ENCODE assay signal across 8 mouse cellular contexts in the genomic region with DNA sequence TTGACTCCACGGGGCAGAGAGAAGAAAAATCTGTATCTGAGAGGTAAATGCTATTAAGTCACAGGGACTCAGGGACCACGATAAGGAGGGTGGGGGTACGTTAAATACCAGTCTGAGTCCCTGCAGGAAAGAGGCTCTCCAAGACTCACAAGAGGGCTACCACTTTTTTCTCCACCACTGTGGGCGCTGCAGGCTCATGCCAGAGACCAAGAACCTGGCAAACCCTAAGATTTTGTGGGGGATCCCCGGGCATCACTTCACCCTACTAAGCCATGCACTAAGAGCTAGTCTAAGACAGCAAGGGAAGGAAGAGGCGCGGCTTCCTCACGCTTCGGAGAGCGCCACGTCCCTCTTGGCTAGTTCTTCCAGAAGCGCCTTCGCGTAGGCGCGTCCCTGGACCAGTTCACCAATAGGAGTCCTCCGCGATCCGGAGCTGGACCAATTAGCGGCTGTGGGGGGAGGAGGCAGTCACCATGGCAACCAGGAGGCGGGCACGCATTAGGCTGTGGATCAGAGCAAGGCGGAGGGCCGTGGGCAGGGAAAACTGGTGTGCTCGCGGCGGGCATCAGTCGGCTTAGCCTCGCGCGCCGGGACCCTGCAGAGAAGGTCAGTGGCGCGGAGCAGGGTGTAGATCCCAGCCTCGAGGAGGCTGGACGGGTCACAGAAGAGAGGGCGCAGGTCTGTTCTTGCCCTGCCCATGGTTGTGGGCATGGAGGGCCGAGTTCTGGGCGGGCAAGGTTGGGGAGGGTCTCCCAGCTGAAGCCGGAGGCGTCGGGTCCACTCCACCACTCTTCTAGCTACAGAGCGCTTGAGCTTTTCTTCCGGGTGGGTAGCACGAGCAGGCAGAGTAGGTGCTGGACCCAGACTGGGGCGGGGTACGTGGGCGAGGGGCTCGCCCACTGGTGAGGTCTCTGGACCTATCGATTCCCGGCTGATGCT. TPM values are rescaled to one million over a fixed set of nuclear protein-coding genes. Genes with fewer than 3 reads are reported as not detected.
DNase-seq lines count a peak whose midpoint lies in the region; ATAC-seq and TF ChIP-seq lines count a peak whose summit lies in the region.

A gene (plus strand): TSS at position 491 of the 939 bp plus-strand sequence.

- peak within 1 kb of the TSS; percentile 95 for H3K4me3 ChIP-seq in E14TG2a.4 (replicated peaks; ENCODE audit: low read length)
- peak within 1 kb of the TSS; percentile 70 for H3K4me3 ChIP-seq in forebrain, embryonic 12.5 days (replicated peaks)
- H3K4me3 ChIP-seq in heart, postnatal 0 days (ENCODE audit: low read depth, low read length): peak within 1 kb of the TSS; percentile 75
- H3K4me3 ChIP-seq in liver, embryonic 16.5 days (ENCODE audit: low read depth, low read length): peak within 1 kb of the TSS; percentile 55
- peak within 1 kb of the TSS; percentile 68 for H3K4me3 ChIP-seq in neural tube, embryonic 13.5 days
- peak within 1 kb of the TSS; percentile 92 for H3K4me3 ChIP-seq in testis, adult 2 months (ENCODE audit: control insufficient read depth, low read depth, low read length)

- under 1% methylated on average over 51 of the region's 51 CpGs for WGBS in forebrain, embryonic 12.5 days
- WGBS in heart, postnatal 0 days: under 1% methylated on average over 51 of the region's 51 CpGs
- WGBS in liver, embryonic 16.5 days (ENCODE audit: insufficient replicate concordance): under 1% methylated on average over 51 of the region's 51 CpGs
- WGBS in neural tube, embryonic 13.5 days: under 1% methylated on average over 51 of the region's 51 CpGs

- H3K4me1 ChIP-seq in E14TG2a.4 (replicated peaks; ENCODE audit: low read depth, low read length): peaks cover 8% of the 10 kb centered on the region; the same call in 1 of the 2 replicates
- H3K4me1 ChIP-seq in forebrain, embryonic 12.5 days: peaks cover 10% of the 10 kb centered on the region
- H3K4me1 ChIP-seq in heart, postnatal 0 days (ENCODE audit: control insufficient read depth, insufficient read depth): 0 out of 2 replicates have a peak, but pooled peaks cover 4% of the 10 kb centered on the region
- no peaks in the 10 kb centered on the region for H3K4me1 ChIP-seq in liver, embryonic 16.5 days (ENCODE audit: control insufficient read depth, low read depth, low read length)
- H3K4me1 ChIP-seq in neural tube, embryonic 13.5 days (replicated peaks): peaks cover 19% of the 10 kb centered on the region
- H3K4me1 ChIP-seq in testis, adult 2 months (ENCODE audit: control insufficient read depth, insufficient read depth, low read length): peaks cover 7% of the 10 kb centered on the region

- H3K27ac ChIP-seq in forebrain, embryonic 12.5 days: peak within 1 kb of the TSS; percentile 75
- no peak within 1 kb of the TSS for H3K27ac ChIP-seq in heart, postnatal 0 days (ENCODE audit: low read depth)
- H3K27ac ChIP-seq in liver, embryonic 16.5 days (ENCODE audit: low read length): no peak within 1 kb of the TSS
- peak within 1 kb of the TSS; percentile 84 for H3K27ac ChIP-seq in neural tube, embryonic 13.5 days (replicated peaks)
- peak within 1 kb of the TSS; percentile 72 for H3K27ac ChIP-seq in testis, adult 2 months (ENCODE audit: control insufficient read depth, insufficient read depth, low read depth, low read length)

- no peaks in the 10 kb centered on the region for H3K36me3 ChIP-seq in E14TG2a.4 (ENCODE audit: insufficient read depth, low read length)
- no peaks in the 10 kb centered on the region for H3K36me3 ChIP-seq in forebrain, embryonic 12.5 days (replicated peaks)
- no peaks in the 10 kb centered on the region for H3K36me3 ChIP-seq in heart, postnatal 0 days (replicated peaks; ENCODE audit: control insufficient read depth, insufficient read depth, low read length)
- H3K36me3 ChIP-seq in liver, embryonic 16.5 days (ENCODE audit: control insufficient read depth, insufficient read depth): no peaks in the 10 kb centered on the region
- no peaks in the 10 kb centered on the region for H3K36me3 ChIP-seq in neural tube, embryonic 13.5 days
- H3K36me3 ChIP-seq in testis, adult 2 months (ENCODE audit: control insufficient read depth, insufficient read depth, low read length): no peaks in the 10 kb centered on the region

- no peaks in the 10 kb centered on the region for H3K27me3 ChIP-seq in E14TG2a.4 (ENCODE audit: insufficient read depth, low read length)
- H3K27me3 ChIP-seq in forebrain, embryonic 12.5 days: 0 out of 2 replicates have a peak, but pooled peaks cover 3% of the 10 kb centered on the region
- H3K27me3 ChIP-seq in heart, postnatal 0 days (ENCODE audit: control insufficient read depth, insufficient read depth, low read length): no peaks in the 10 kb centered on the region
- H3K27me3 ChIP-seq in liver, embryonic 16.5 days (ENCODE audit: control insufficient read depth, insufficient read depth, low read depth, low read length): no peaks in the 10 kb centered on the region
- no peaks in the 10 kb centered on the region for H3K27me3 ChIP-seq in neural tube, embryonic 13.5 days
- no peaks in the 10 kb centered on the region for H3K27me3 ChIP-seq in testis, adult 2 months (ENCODE audit: control insufficient read depth, insufficient read depth, low read length)

- H3K4me2 ChIP-seq in forebrain, embryonic 12.5 days: peak within 1 kb of the TSS; percentile 65
- H3K4me2 ChIP-seq in heart, postnatal 0 days (ENCODE audit: low read depth, low read length): peak within 1 kb of the TSS; percentile 90
- H3K4me2 ChIP-seq in liver, embryonic 16.5 days (ENCODE audit: low read depth, low read length): peak within 1 kb of the TSS; percentile 58
- peak within 1 kb of the TSS; percentile 77 for H3K4me2 ChIP-seq in neural tube, embryonic 13.5 days

- H3K9me3 ChIP-seq in E14TG2a.4 (ENCODE audit: low read length): no peaks in the 10 kb centered on the region
- H3K9me3 ChIP-seq in forebrain, embryonic 12.5 days: no peaks in the 10 kb centered on the region
- no peaks in the 10 kb centered on the region for H3K9me3 ChIP-seq in heart, postnatal 0 days (replicated peaks; ENCODE audit: control insufficient read depth, low read length)
- H3K9me3 ChIP-seq in liver, embryonic 16.5 days (replicated peaks; ENCODE audit: control insufficient read depth, low read length): no peaks in the 10 kb centered on the region
- H3K9me3 ChIP-seq in neural tube, embryonic 13.5 days: no peaks in the 10 kb centered on the region

- peak; percentile 86 for DNase-seq in c-Kit-positive CD71-positive TER-119-positive erythroid progenitor cells, embryonic 14.5 days (ENCODE audit: low spot score)
- DNase-seq in heart, postnatal 0 days (ENCODE audit: low spot score): peak; percentile 98
- peak; percentile 98 to 99 for DNase-seq in kidney, postnatal 4 days

- TF ChIP-seq EP300 in heart, postnatal 0 days (IDR thresholded peaks at IDR 0.05; ENCODE audit: low read depth): peak; percentile 46; the same call in 1 of the 2 replicates

- peak; percentile 100 for ATAC-seq in forebrain, embryonic 12.5 days (ENCODE audit: low FRiP score)
- ATAC-seq in heart, postnatal 0 days (ENCODE audit: insufficient read depth, low read depth): peak; percentile 100
- ATAC-seq in liver, embryonic 16.5 days (ENCODE audit: low read depth): peak; percentile 97
- ATAC-seq in neural tube, embryonic 13.5 days (ENCODE audit: low read depth): peak; percentile 100

- H3K9ac ChIP-seq in forebrain, embryonic 12.5 days: peak within 1 kb of the TSS; percentile 75
- H3K9ac ChIP-seq in heart, postnatal 0 days (replicated peaks; ENCODE audit: low read depth, low read length): peak within 1 kb of the TSS; percentile 69
- peak within 1 kb of the TSS; percentile 19 for H3K9ac ChIP-seq in liver, embryonic 16.5 days (ENCODE audit: low read depth, low read length)
- H3K9ac ChIP-seq in neural tube, embryonic 13.5 days: peak within 1 kb of the TSS; percentile 81

- no peak for TF ChIP-seq CTCF in E14TG2a.4 (conservative IDR thresholded peaks at IDR 0.05; ENCODE audit: low read length)
- peak; percentile 26 for TF ChIP-seq CTCF in heart, postnatal 0 days (IDR thresholded peaks at IDR 0.05; ENCODE audit: low read depth)
- TF ChIP-seq CTCF in testis, adult 2 months (IDR thresholded peaks at IDR 0.05; ENCODE audit: control insufficient read depth, insufficient read depth, insufficient replicate concordance, low read depth, low read length): no peak

- TF ChIP-seq POLR2A in testis, adult 2 months (IDR thresholded peaks at IDR 0.05; ENCODE audit: control insufficient read depth, low read depth, low read length): peak; percentile 77

RNA-seq across cellular contexts. Expression of the gene that starts here (rescaled TPM):
- 14.2 and 17.0 TPM in 2 replicates for polyA plus RNA-seq in forebrain, embryonic 12.5 days (2016; fragmentation: Nextera tagmentation; extraction: Ambion mirVana)
- 4.1 and 7.6 TPM in 2 replicates for total RNA-seq in heart, postnatal 0 days (2014; rRNA removed; ENCODE audit: low replicate concordance)
- polyA plus RNA-seq in heart, postnatal 0 days (2015; fragmentation: Nextera tagmentation; extraction: Ambion mirVana): 7.4 and 8.0 TPM in 2 replicates
- polyA plus RNA-seq in liver, embryonic 16.5 days (2015; fragmentation: Nextera tagmentation; extraction: Ambion mirVana): 3.2 and 3.5 TPM in 2 replicates
- polyA plus RNA-seq in neural tube, embryonic 13.5 days (2015; fragmentation: Nextera tagmentation; extraction: Ambion mirVana): 20.2 and 22.2 TPM in 2 replicates
- 7.5 and 10.0 TPM in 2 replicates for polyA plus RNA-seq in testis, adult 2 months (2012; rRNA removed)

Comparison
In these comparisons a context has a peak if more than half of its experiments do, and no peak if none do; other contexts are left out.
1. H3K27ac ChIP-seq: peak in forebrain, embryonic 12.5 days (single experiment), neural tube, embryonic 13.5 days (single experiment) and testis, adult 2 months (single experiment); none in heart, postnatal 0 days (single experiment) and liver, embryonic 16.5 days (single experiment).
2. H3K9ac ChIP-seq: peak in every context shown above with its lines; median percentile 81 in neural tube, embryonic 13.5 days; 75 in forebrain, embryonic 12.5 days; 69 in heart, postnatal 0 days; 19 in liver, embryonic 16.5 days.
3. Peak in every context shown above with its lines, with median percentiles within 50 percentile points of each other: H3K4me3 ChIP-seq, DNase-seq, ATAC-seq and H3K4me2 ChIP-seq.